ENCODE assay signal across 8 mouse cellular contexts in genomic region chr19:28677045-28677727, GRCm38 (mm10). TPM values are rescaled to one million over a fixed set of nuclear protein-coding genes. Genes with fewer than 3 reads are reported as not detected.
A peak's percentile ranks its signal among the peaks of the same experiment; 100 is the strongest.
DNase-seq lines count a peak whose midpoint lies in the region; ATAC-seq and TF ChIP-seq lines count a peak whose summit lies in the region.

No protein-coding gene starts in this region.

- H3K36me3 ChIP-seq in spleen, adult 2 months (ENCODE audit: control insufficient read depth, insufficient read depth, low read length), result no peaks in the 10 kb centered on the region
- H3K36me3 ChIP-seq in embryonic facial prominence, embryonic 15.5 days, result no peaks in the 10 kb centered on the region
- H3K36me3 ChIP-seq in intestine, embryonic 14.5 days (ENCODE audit: control insufficient read depth, insufficient read depth, low read length), result no peaks in the 10 kb centered on the region

- 16% methylated on average over 8 of the region's 8 CpGs for WGBS in spleen, adult 2 months
- 20% methylated on average over 8 of the region's 8 CpGs for WGBS in embryonic facial prominence, embryonic 15.5 days
- 44% methylated on average over 8 of the region's 8 CpGs for WGBS in intestine, embryonic 14.5 days

- no peak overlapping the region for H3K9ac ChIP-seq in embryonic facial prominence, embryonic 15.5 days
- no peak overlapping the region for H3K9ac ChIP-seq in intestine, embryonic 14.5 days (ENCODE audit: low read length)

- TF ChIP-seq CTCF in spleen, adult 2 months (IDR thresholded peaks at IDR 0.05; ENCODE audit: extremely low read depth, insufficient read depth, insufficient read length, insufficient replicate concordance), result no peak

- no peaks in the 10 kb centered on the region for H3K9me3 ChIP-seq in embryonic facial prominence, embryonic 15.5 days (replicated peaks)
- H3K9me3 ChIP-seq in intestine, embryonic 14.5 days (ENCODE audit: control insufficient read depth, low read length), result no peaks in the 10 kb centered on the region

- no peak for TF ChIP-seq POLR2A in spleen, adult 2 months (IDR thresholded peaks at IDR 0.05; ENCODE audit: low read depth, low read length)

- peak overlapping the region; percentile 97 for H3K4me2 ChIP-seq in embryonic facial prominence, embryonic 15.5 days (replicated peaks)
- H3K4me2 ChIP-seq in intestine, embryonic 14.5 days (ENCODE audit: low read length), result peak overlapping the region; percentile 86

- peak overlapping the region; percentile 7; the same call in 1 of the 2 replicates for H3K27ac ChIP-seq in spleen, adult 2 months (ENCODE audit: insufficient read depth, low read length)
- 0 out of 2 replicates have a peak overlapping the region, but pooled peaks have one; percentile 58 for H3K27ac ChIP-seq in embryonic facial prominence, embryonic 15.5 days (replicated peaks)
- H3K27ac ChIP-seq in intestine, embryonic 14.5 days (ENCODE audit: low read depth), result no peak overlapping the region

- H3K27me3 ChIP-seq in spleen, adult 2 months (ENCODE audit: control insufficient read depth, insufficient read depth, low read length), result peaks cover 15% of the 10 kb centered on the region
- H3K27me3 ChIP-seq in embryonic facial prominence, embryonic 15.5 days, result peaks cover 5% of the 10 kb centered on the region; the same call in 1 of the 2 replicates
- peaks cover 14% of the 10 kb centered on the region; the same call in 1 of the 2 replicates for H3K27me3 ChIP-seq in intestine, embryonic 14.5 days (replicated peaks; ENCODE audit: control insufficient read depth, insufficient read depth, low read length)

- H3K4me3 ChIP-seq in spleen, adult 2 months (ENCODE audit: extremely low read depth, insufficient read depth, insufficient read length), result no peak overlapping the region
- H3K4me3 ChIP-seq in embryonic facial prominence, embryonic 15.5 days (replicated peaks), result peak overlapping the region; percentile 76
- H3K4me3 ChIP-seq in intestine, embryonic 14.5 days (ENCODE audit: low read depth, low read length), result no peak overlapping the region

- peaks cover 7% of the 10 kb centered on the region for H3K4me1 ChIP-seq in spleen, adult 2 months (ENCODE audit: control insufficient read depth, insufficient read depth, insufficient read length)
- peaks cover 35% of the 10 kb centered on the region for H3K4me1 ChIP-seq in embryonic facial prominence, embryonic 15.5 days
- peaks cover 17% of the 10 kb centered on the region for H3K4me1 ChIP-seq in intestine, embryonic 14.5 days (replicated peaks; ENCODE audit: control insufficient read depth, insufficient read depth, low read length)

- no peak for ATAC-seq in embryonic facial prominence, embryonic 15.5 days (ENCODE audit: insufficient number of reproducible peaks, low FRiP score, low TSS enrichment, low read depth)
- ATAC-seq in intestine, embryonic 14.5 days (replicated peaks; ENCODE audit: low FRiP score, low TSS enrichment, low read depth), result no peak
- no peak for ATAC-seq in erythroblast, adult 5-6 weeks (replicated peaks; ENCODE audit: low FRiP score, poor library complexity, severe bottlenecking)

- DNase-seq in spleen, adult 2 months (ENCODE audit: low read depth in 1 of 2, low spot score in 2 of 2), result no peak
- DNase-seq in spleen, postnatal 14 days (ENCODE audit: low spot score in 2 of 2), result no peak
- no peak for DNase-seq in intestine, embryonic 14.5 days (ENCODE audit: low spot score)
- peak; percentile 44 for DNase-seq in lung, postnatal 36 days
- DNase-seq in ovary, postnatal 36 days (ENCODE audit: low spot score), result no peak
- DNase-seq in spleen, adult 18-20 months, result no peak

RNA-seq across cellular contexts. Expression of gene Glis3, which starts 2.7 kb away (rescaled TPM):
- 1.7 TPM in 2 replicates for polyA plus RNA-seq in spleen, adult 2 months (2012; rRNA removed)
- 8.5 TPM in 2 replicates for polyA plus RNA-seq in embryonic facial prominence, embryonic 15.5 days (2015; fragmentation: Nextera tagmentation; extraction: Ambion mirVana)
- polyA plus RNA-seq in intestine, embryonic 14.5 days (2014; fragmentation: Nextera tagmentation; extraction: Ambion mirVana), result 1.9 and 2.1 TPM in 2 replicates
- 0.38 and 1.7 TPM in 2 replicates for total RNA-seq in erythroblast, adult 5-6 weeks (2015; ENCODE audit: low replicate concordance)
- total RNA-seq in erythroblast, adult 5-6 weeks (2017; ENCODE audit: low replicate concordance), result 0.43 and 0.70 TPM in 2 replicates
